Mouse (Mus musculus) heart, embryonic 11.5 days (tissue): Measurements from ENCODE around the gene Igf2. TPM values are rescaled to one million over a fixed set of nuclear protein-coding genes. Genes with fewer than 3 reads are reported as not detected.
A peak's percentile ranks its signal among the peaks of the same experiment; 100 is the strongest.

Experiments used
- ATAC-seq: fragments of 200-750 bp; cut with Nextera tagmentation; replicated peaks from 2 replicates; pipeline ENCODE4 v1.8.0; 2017; ENCODE audit warnings: moderate library complexity; ENCODE audit not compliant: insufficient number of reproducible peaks, low FRiP score, low TSS enrichment
- H3K27ac ChIP-seq: fragments of 300-500 bp; sonication (generic); 2 replicates; pipeline ENCODE4 v1.5.1; 2014; ENCODE audit warnings: mild to moderate bottlenecking, low read depth, low read length
- H3K27me3 ChIP-seq: fragments of 300-500 bp; sonication (generic); 2 replicates; pipeline ENCODE4 v1.6.1; 2014; ENCODE audit warnings: mild to moderate bottlenecking, low read length, mixed read lengths; ENCODE audit not compliant: control insufficient read depth, insufficient read depth
- H3K36me3 ChIP-seq: fragments of 300-500 bp; sonication (generic); 2 replicates; pipeline ENCODE4 v1.6.1; 2014; ENCODE audit warnings: mild to moderate bottlenecking, low read length, moderate library complexity, mixed read lengths; ENCODE audit not compliant: control insufficient read depth, insufficient read depth
- H3K4me1 ChIP-seq: fragments of 300-500 bp; sonication (generic); 2 replicates; pipeline ENCODE4 v1.6.1; 2014; ENCODE audit warnings: low read length; ENCODE audit not compliant: control insufficient read depth, insufficient read depth
- H3K4me2 ChIP-seq: fragments of 300-500 bp; sonication (generic); 2 replicates; pipeline ENCODE4 v1.6.1; 2014; ENCODE audit warnings: mild to moderate bottlenecking, moderate library complexity
- H3K4me3 ChIP-seq: fragments of 300-500 bp; sonication (generic); 2 replicates; pipeline ENCODE4 v1.5.1; 2014; ENCODE audit warnings: low read depth, low read length
- H3K9ac ChIP-seq: fragments of 300-500 bp; sonication (generic); 2 replicates; pipeline ENCODE4 v1.6.1; 2014; ENCODE audit warnings: mild to moderate bottlenecking, low read depth, low read length, moderate library complexity
- H3K9me3 ChIP-seq: fragments of 300-500 bp; sonication (generic); replicated peaks from 2 replicates; pipeline ENCODE4 v1.6.1; 2016; ENCODE audit warnings: low read length; ENCODE audit not compliant: control insufficient read depth
- WGBS: fragments of 180-500 bp; shearing (Covaris S2); extraction: QIAGEN DNeasy Blood & Tissue Kit; methylation state at CpG from one replicate; pipeline ENCODE4 v1.1.7; 2014; ENCODE audit not compliant: insufficient replicate concordance; 5-methylcytosine and 5-hydroxymethylcytosine counted together
- polyA plus RNA-seq: library from polyadenylated mRNA; unstranded; fragments of >200 nt; fragmentation: Nextera tagmentation; extraction: Ambion mirVana; gene quantifications from 2 replicates; pipeline ENCODE4 v1.2.1, GENCODE M21; 2014

Igf2 gene
- polyA plus RNA-seq, 1 experiment from 2014 or later = 1,138 TPM

- WGBS = 95% methylated on average over 1 of the region's 1 CpGs
- H3K9ac ChIP-seq = no peak overlapping the region
- H3K36me3 ChIP-seq = peaks cover 13% of the 10 kb centered on the region; the same call in 1 of the 2 replicates
- no peak for ATAC-seq
- H3K4me1 ChIP-seq = no peaks in the 10 kb centered on the region
- no peak overlapping the region for H3K27ac ChIP-seq
- no peak overlapping the region for H3K4me2 ChIP-seq
- no peak overlapping the region for H3K4me3 ChIP-seq
- H3K27me3 ChIP-seq = peaks cover 4% of the 10 kb centered on the region; the same call in 1 of the 2 replicates
- peaks cover 33% of the 10 kb centered on the region for H3K9me3 ChIP-seq
Observed at GRCm38 (mm10) chr7:142671067-142671466, 4.5 kb upstream of the Igf2 start.

GRCm38 (mm10) chr7:142669751-142670625, 3.4 kb upstream of the Igf2 start, which contains the start of gene Gm49394:
TSS of gene Gm49394 (minus strand) at chr7:142669942.
- Histone ChIP-seq H3K4me3 (no peak within 1 kb of the TSS), H3K9ac (no peak within 1 kb of the TSS), H3K36me3 (peaks cover 13% of the 10 kb centered on the region; the same call in 1 of the 2 replicates), H3K9me3 (peaks cover 33% of the 10 kb centered on the region), H3K27me3 (peaks cover 15% of the 10 kb centered on the region), H3K27ac (no peak within 1 kb of the TSS), H3K4me1 (no peaks in the 10 kb centered on the region), H3K4me2 (no peak within 1 kb of the TSS)
- WGBS = 82% methylated on average over 23 of the region's 23 CpGs
- no peak; the same call in 1 of the 2 replicates for ATAC-seq

GRCm38 (mm10) chr7:142668328-142668727, 1.7 kb upstream of the Igf2 start:
- no peak overlapping the region for H3K9ac ChIP-seq
- H3K4me2 ChIP-seq = no peak overlapping the region
- H3K27ac ChIP-seq = no peak overlapping the region
- H3K27me3 ChIP-seq = peaks cover 29% of the 10 kb centered on the region
- peaks cover 13% of the 10 kb centered on the region; the same call in 1 of the 2 replicates for H3K36me3 ChIP-seq
- 83% methylated on average over 1 of the region's 1 CpGs for WGBS
- ATAC-seq = no peak
- H3K4me1 ChIP-seq = peaks cover 3% of the 10 kb centered on the region; the same call in 1 of the 2 replicates
- H3K4me3 ChIP-seq = no peak overlapping the region
- peaks cover 33% of the 10 kb centered on the region for H3K9me3 ChIP-seq

DNA sequence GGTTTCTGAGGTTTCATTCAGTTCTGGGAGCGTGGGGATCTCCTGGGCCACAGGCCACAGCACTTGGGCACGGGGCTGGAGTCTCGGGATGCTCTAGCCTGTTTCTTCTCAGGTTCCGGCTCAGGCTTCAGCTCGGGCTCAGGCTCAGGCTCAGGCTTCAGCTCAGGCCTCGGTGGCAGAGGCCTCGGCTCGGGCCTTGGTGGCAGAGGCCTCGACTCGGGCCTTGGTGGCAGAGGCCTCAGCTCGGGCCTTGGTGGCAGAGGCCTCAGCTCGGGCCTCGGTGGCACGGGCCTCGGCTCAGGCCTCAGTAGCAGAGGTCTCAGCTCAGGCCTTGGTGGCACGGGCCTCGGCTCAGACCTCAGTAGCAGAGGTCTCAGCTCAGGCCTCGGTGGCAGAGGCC, 905 bp upstream of the Igf2 start:
- H3K4me2 ChIP-seq = no peak overlapping the region
- ATAC-seq = no peak
- H3K9ac ChIP-seq = no peak overlapping the region
- H3K4me1 ChIP-seq = peaks cover 3% of the 10 kb centered on the region; the same call in 1 of the 2 replicates
- 90% methylated on average over 18 of the region's 18 CpGs for WGBS
- peaks cover 36% of the 10 kb centered on the region for H3K27me3 ChIP-seq
- H3K27ac ChIP-seq = no peak overlapping the region
- H3K4me3 ChIP-seq = no peak overlapping the region
- H3K36me3 ChIP-seq = peaks cover 13% of the 10 kb centered on the region; the same call in 1 of the 2 replicates
- H3K9me3 ChIP-seq = peaks cover 33% of the 10 kb centered on the region

GRCm38 (mm10) chr7:142666109-142666508, 507 bp downstream of the Igf2 start:
- no peak overlapping the region; the same call in 1 of the 2 replicates for H3K27ac ChIP-seq
- peaks cover 37% of the 10 kb centered on the region for H3K27me3 ChIP-seq
- H3K4me1 ChIP-seq = peaks cover 3% of the 10 kb centered on the region; the same call in 1 of the 2 replicates
- no peak for ATAC-seq
- H3K9me3 ChIP-seq = peaks cover 23% of the 10 kb centered on the region
- no peak overlapping the region; the same call in 1 of the 2 replicates for H3K4me2 ChIP-seq
- H3K36me3 ChIP-seq = peaks cover 13% of the 10 kb centered on the region; the same call in 1 of the 2 replicates
- no peak overlapping the region for H3K9ac ChIP-seq
- no peak overlapping the region for H3K4me3 ChIP-seq
- 63% methylated on average over 4 of the region's 4 CpGs for WGBS

DNA sequence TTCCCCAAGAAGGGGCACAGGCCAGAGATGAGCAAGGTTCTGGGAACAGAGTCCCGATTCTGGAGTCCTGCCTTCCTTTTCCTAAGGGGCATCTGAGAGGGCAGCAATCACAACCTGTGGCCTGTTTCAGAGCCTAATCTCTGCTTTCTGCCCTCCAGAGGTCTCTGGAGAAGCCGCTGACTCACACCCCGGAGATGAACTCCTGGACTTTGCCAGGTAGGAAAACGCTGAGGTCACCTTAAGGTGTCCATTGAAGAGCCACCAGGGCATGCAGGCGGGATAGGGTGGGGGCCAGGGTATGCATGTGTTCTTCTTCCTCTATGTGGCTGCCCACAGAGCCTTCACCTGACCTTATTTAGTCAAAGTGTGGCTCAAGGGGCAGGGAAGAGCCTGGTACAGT, 1.3 kb downstream of the Igf2 start:
- ATAC-seq = no peak
- Histone ChIP-seq H3K4me1 (peaks cover 7% of the 10 kb centered on the region; the same call in 1 of the 2 replicates), H3K36me3 (peaks cover 13% of the 10 kb centered on the region; the same call in 1 of the 2 replicates), H3K27ac (0 out of 2 replicates have a peak overlapping the region, but pooled peaks have one; percentile 84), H3K9ac (0 out of 2 replicates have a peak overlapping the region, but pooled peaks have one; percentile 16), H3K9me3 (peaks cover 18% of the 10 kb centered on the region), H3K4me2 (peak overlapping the region; percentile 76), H3K4me3 (no peak overlapping the region), H3K27me3 (peaks cover 44% of the 10 kb centered on the region)
- 47% methylated on average over 5 of the region's 5 CpGs for WGBS

- 0 out of 2 replicates have a peak, but pooled peaks have one; percentile 46 for ATAC-seq
- Histone ChIP-seq H3K4me3 (peak overlapping the region; percentile 70), H3K9ac (peak overlapping the region; percentile 88), H3K36me3 (peaks cover 13% of the 10 kb centered on the region; the same call in 1 of the 2 replicates), H3K27me3 (peaks cover 52% of the 10 kb centered on the region), H3K9me3 (peaks cover 10% of the 10 kb centered on the region), H3K27ac (peak overlapping the region; percentile 84), H3K4me1 (peaks cover 8% of the 10 kb centered on the region), H3K4me2 (peak overlapping the region; percentile 76)
- 9% methylated on average over 9 of the region's 9 CpGs for WGBS
Observed at GRCm38 (mm10) chr7:142664465-142665029, 2.1 kb downstream of the Igf2 start.

- Histone ChIP-seq H3K4me1 (peaks cover 9% of the 10 kb centered on the region), H3K4me3 (peak overlapping the region; percentile 70), H3K9me3 (peaks cover 5% of the 10 kb centered on the region; the same call in 1 of the 2 replicates), H3K36me3 (peaks cover 13% of the 10 kb centered on the region; the same call in 1 of the 2 replicates), H3K4me2 (peak overlapping the region; percentile 76), H3K9ac (peak overlapping the region; percentile 88), H3K27ac (peak overlapping the region; percentile 84), H3K27me3 (peaks cover 58% of the 10 kb centered on the region)
- under 1% methylated on average over 53 of the region's 53 CpGs for WGBS
- ATAC-seq = no peak
Observed at GRCm38 (mm10) chr7:142663931-142664421, 2.6 kb downstream of the Igf2 start.
